Mouse (Mus musculus) B cell, adult (primary cell): Measurements from ENCODE around the gene Gm21887. TPM values are rescaled to one million over a fixed set of nuclear protein-coding genes. Genes with fewer than 3 reads are reported as not detected.

Source experiments
- total RNA-seq: library from RNA; stranded (reverse); gene quantifications from 4 replicates; pipeline ENCODE4 v1.2.4, GENCODE M21; 2023; ENCODE audit not compliant: inconsistent age

Gene Gm21887
- total RNA-seq: 399 to 770 TPM (median 441 TPM) in 4 replicates

GRCm38 (mm10) chrX:170009016-170009750 is at the start of gene Gm21887:
Gene Gm21887 (plus strand): TSS chrX:170009659.

Other genes with a start within 250 kb of the Gm21887 start
- not detected in 4 replicates for gene 4933400A11Rik, start 230.0 kb upstream of the Gm21887 start, total RNA-seq